Comparison of ENCODE assay signal across 15 mouse cellular contexts in genomic region chr8:77963102-77963698, GRCm38 (mm10).
A peak's percentile ranks its signal among the peaks of the same experiment; 100 is the strongest.
DNase-seq lines count a peak whose midpoint lies in the region; ATAC-seq lines count a peak whose summit lies in the region.
"Had no signal": no experiment of that assay in that cellular context is flagged by ENCODE, and none has a peak within 500 bp of the region (broad histone marks: within the 10 kb centered on the region; RNA-seq: fewer than 3 reads in every experiment).

No protein-coding gene starts in this region.

- peak; percentile 29; the same call in 1 of the 2 replicates for ATAC-seq in neural tube, embryonic 12.5 days (ENCODE audit: low FRiP score, low read depth)
- ATAC-seq in kidney, embryonic 15.5 days (replicated peaks; ENCODE audit: low FRiP score): no peak
- ATAC-seq: forebrain, embryonic 16.5 days had no signal

- no peaks in the 10 kb centered on the region for H3K4me1 ChIP-seq in neural tube, embryonic 12.5 days
- no peaks in the 10 kb centered on the region for H3K4me1 ChIP-seq in kidney, embryonic 15.5 days
- H3K4me1 ChIP-seq: liver, embryonic 15.5 days had no signal

- no peaks in the 10 kb centered on the region for H3K9me3 ChIP-seq in neural tube, embryonic 12.5 days
- no peaks in the 10 kb centered on the region for H3K9me3 ChIP-seq in kidney, embryonic 15.5 days (replicated peaks)
- H3K9me3 ChIP-seq: embryonic facial prominence, embryonic 13.5 days; liver, embryonic 15.5 days had no signal

- 47% methylated on average over 3 of the region's 3 CpGs for WGBS in neural tube, embryonic 12.5 days
- WGBS in kidney, embryonic 15.5 days: 80% methylated on average over 3 of the region's 3 CpGs

- H3K27me3 ChIP-seq in neural tube, embryonic 12.5 days (replicated peaks): no peaks in the 10 kb centered on the region
- no peaks in the 10 kb centered on the region for H3K27me3 ChIP-seq in kidney, embryonic 15.5 days
- H3K27me3 ChIP-seq: embryonic facial prominence, embryonic 13.5 days; liver, embryonic 15.5 days had no signal

- H3K27ac ChIP-seq in neural tube, embryonic 12.5 days: no peak overlapping the region
- no peak overlapping the region for H3K27ac ChIP-seq in kidney, embryonic 15.5 days
- H3K27ac ChIP-seq: embryonic facial prominence, embryonic 13.5 days; liver, embryonic 15.5 days had no signal

- H3K4me3 ChIP-seq in neural tube, embryonic 12.5 days: no peak overlapping the region
- no peak overlapping the region for H3K4me3 ChIP-seq in kidney, embryonic 15.5 days (replicated peaks)
- H3K4me3 ChIP-seq: embryonic facial prominence, embryonic 13.5 days; liver, embryonic 15.5 days had no signal

- no peak overlapping the region for H3K4me2 ChIP-seq in neural tube, embryonic 12.5 days (replicated peaks)
- H3K4me2 ChIP-seq in kidney, embryonic 15.5 days: no peak overlapping the region
- H3K4me2 ChIP-seq: embryonic facial prominence, embryonic 13.5 days; liver, embryonic 15.5 days had no signal

- peak; percentile 10 for DNase-seq in embryo, embryonic 10.5 days (ENCODE audit: low spot score)
- no peak for DNase-seq in embryo, embryonic 9.5 days (ENCODE audit: extremely low spot score)
- no peak for DNase-seq in neural tube, embryonic 10.5 days (ENCODE audit: extremely low spot score, low spot score)
- peak; percentile 72 for DNase-seq in heart, postnatal 4 days
- peak; percentile 12 for DNase-seq in mesoderm, embryonic 11.5 days (ENCODE audit: low read depth, low spot score)
- DNase-seq in cerebellum, adult 18-20 months: no peak
- DNase-seq: cerebellum, adult 9-11 months; kidney, adult 9 months; layer of hippocampus, adult 9-11 months; left cerebral cortex, postnatal 4 days had no signal

- H3K9ac ChIP-seq in neural tube, embryonic 12.5 days: no peak overlapping the region
- no peak overlapping the region for H3K9ac ChIP-seq in kidney, embryonic 15.5 days
- H3K9ac ChIP-seq: embryonic facial prominence, embryonic 13.5 days; liver, embryonic 15.5 days had no signal

- no peaks in the 10 kb centered on the region for H3K36me3 ChIP-seq in neural tube, embryonic 12.5 days
- no peaks in the 10 kb centered on the region for H3K36me3 ChIP-seq in kidney, embryonic 15.5 days
- H3K36me3 ChIP-seq: embryonic facial prominence, embryonic 13.5 days; liver, embryonic 15.5 days had no signal

Comparison
In these comparisons a context has a peak if more than half of its experiments do, and no peak if none do; other contexts are left out.
1. DNase-seq: peak in embryo, embryonic 10.5 days (single experiment), heart, postnatal 4 days (single experiment) and mesoderm, embryonic 11.5 days (single experiment); none in embryo, embryonic 9.5 days (single experiment), neural tube, embryonic 10.5 days (single experiment) and cerebellum, adult 18-20 months (0 of 2).